Mouse (Mus musculus) gastrocnemius, postnatal 4 days (tissue): ENCODE data around the gene Lrrc47. TPM values are rescaled to one million over a fixed set of nuclear protein-coding genes. Genes with fewer than 3 reads are reported as not detected.

Experiments used
- DNase-seq, 2 experiments: peaks; one replicate each; pipeline ENCODE4 v3.0.0; 2021 to 2022; ENCODE audit warnings: low spot score in 2 of 2, mixed read lengths in 2 of 2
- total RNA-seq, 2 experiments: library from RNA; stranded (reverse); gene quantifications; 2 replicates each; pipeline ENCODE4 v1.2.3; 2021

The Lrrc47 gene
- total RNA-seq, 2 experiments from 2014 or later = 38.6 to 40.1 TPM

GRCm38 (mm10) chr4:154022844-154023243 lies 11.3 kb downstream of the Lrrc47 start:
- DNase-seq = no peak

GRCm38 (mm10) chr4:154023754-154024601 lies 12.4 kb downstream of the Lrrc47 start:
- no peak for DNase-seq

GRCm38 (mm10) chr4:154024729-154025521 lies 13.4 kb downstream of the Lrrc47 start:
- DNase-seq = no peak

- DNase-seq = peak; percentile 55 to 81
These were observed 14.3 kb downstream of the Lrrc47 start, which contains the start of gene Smim1 for GRCm38 (mm10) chr4:154025641-154026440. TSS of gene Smim1 (minus strand) at chr4:154026230.

GRCm38 (mm10) chr4:154026441-154026761 lies 14.9 kb downstream of the Lrrc47 start:
- DNase-seq = no peak

GRCm38 (mm10) chr4:154028066-154028465 lies 16.5 kb downstream of the Lrrc47 start:
- DNase-seq = no peak

GRCm38 (mm10) chr4:154028646-154029045 lies 17.1 kb downstream of the Lrrc47 start:
- DNase-seq = no peak

- DNase-seq = no peak
These were observed 25.6 kb downstream of the Lrrc47 start for GRCm38 (mm10) chr4:154037123-154037522.

- DNase-seq = no peak
These were observed 31.0 kb downstream of the Lrrc47 start, which contains the start of gene Ccdc27 for GRCm38 (mm10) chr4:154042577-154042976. TSS of gene Ccdc27 (minus strand) at chr4:154042677.

- DNase-seq = no peak
These were observed 34.3 kb downstream of the Lrrc47 start for GRCm38 (mm10) chr4:154045837-154046236.

- DNase-seq = no peak
These were observed 39.9 kb downstream of the Lrrc47 start for GRCm38 (mm10) chr4:154051401-154051800.

- DNase-seq = no peak
These were observed 41.5 kb downstream of the Lrrc47 start for GRCm38 (mm10) chr4:154053065-154053464.

- DNase-seq = no peak
These were observed 44.0 kb downstream of the Lrrc47 start for GRCm38 (mm10) chr4:154055482-154055881.

- DNase-seq = no peak
These were observed 44.5 kb downstream of the Lrrc47 start for GRCm38 (mm10) chr4:154056046-154056445.

GRCm38 (mm10) chr4:154056661-154057060 lies 45.1 kb downstream of the Lrrc47 start:
- no peak for DNase-seq

- DNase-seq = peak in 1 of 2 experiments; percentile 57
These were observed 46.2 kb downstream of the Lrrc47 start for GRCm38 (mm10) chr4:154057696-154058095.

GRCm38 (mm10) chr4:154064827-154065773 lies 53.6 kb downstream of the Lrrc47 start:
- no peak for DNase-seq

- peak in 1 of 2 experiments; percentile 37 for DNase-seq
These were observed 59.4 kb downstream of the Lrrc47 start for GRCm38 (mm10) chr4:154070896-154071295.
